19 mouse cellular contexts compared by ENCODE assay signal in genomic region chr6:31132396-31133190, GRCm38 (mm10).
DNase-seq lines count a peak whose midpoint lies in the region; ATAC-seq and TF ChIP-seq lines count a peak whose summit lies in the region.
"Had no signal": no experiment of that assay in that cellular context is flagged by ENCODE, and none has a peak within 500 bp of the region (broad histone marks: within the 10 kb centered on the region; RNA-seq: fewer than 3 reads in every experiment).

No protein-coding gene starts in this region.

- TF ChIP-seq POLR2A in embryonic fibroblast, embryonic 13.5 days (IDR thresholded peaks at IDR 0.05; ENCODE audit: low read depth, low read length), result no peak

- H3K4me1 ChIP-seq in embryonic fibroblast, embryonic 13.5 days (ENCODE audit: control insufficient read depth, insufficient read depth, low read length), result peaks cover 2% of the 10 kb centered on the region; the same call in 1 of the 2 replicates
- H3K4me1 ChIP-seq in hindbrain, embryonic 13.5 days (replicated peaks), result no peaks in the 10 kb centered on the region
- H3K4me1 ChIP-seq: hindbrain, embryonic 15.5 days; liver, embryonic 15.5 days; midbrain, embryonic 13.5 days; neural tube, embryonic 13.5 days had no signal

- 87% methylated on average over 8 of the region's 8 CpGs for WGBS in hindbrain, embryonic 13.5 days

- H3K27ac ChIP-seq in gastrocnemius, adult 2 months, result peak overlapping the region; percentile 67
- peak overlapping the region; percentile 67 for H3K27ac ChIP-seq in layer of hippocampus, adult 2 months
- peak overlapping the region; percentile 17; the same call in 1 of the 2 replicates for H3K27ac ChIP-seq in embryonic fibroblast, embryonic 13.5 days (ENCODE audit: insufficient read depth, low read length)
- H3K27ac ChIP-seq in hindbrain, embryonic 13.5 days, result no peak overlapping the region
- H3K27ac ChIP-seq: embryonic facial prominence, embryonic 12.5 days; hindbrain, embryonic 15.5 days; liver, embryonic 15.5 days; midbrain, embryonic 13.5 days; neural tube, embryonic 13.5 days had no signal

- peak; percentile 52 for ATAC-seq in CD4-positive, CD25-positive, alpha-beta regulatory T cell, adult 4 months
- no peak for ATAC-seq in hindbrain, embryonic 13.5 days (ENCODE audit: low FRiP score)
- ATAC-seq: intestine, postnatal 0 days; lung, postnatal 0 days; midbrain, embryonic 13.5 days had no signal

- H3K4me2 ChIP-seq in hindbrain, embryonic 13.5 days, result no peak overlapping the region
- H3K4me2 ChIP-seq: embryonic facial prominence, embryonic 12.5 days; hindbrain, embryonic 15.5 days; liver, embryonic 15.5 days; midbrain, embryonic 13.5 days; neural tube, embryonic 13.5 days had no signal

- no peaks in the 10 kb centered on the region for H3K36me3 ChIP-seq in hindbrain, embryonic 13.5 days
- H3K36me3 ChIP-seq: embryonic facial prominence, embryonic 12.5 days; hindbrain, embryonic 15.5 days; liver, embryonic 15.5 days; midbrain, embryonic 13.5 days; neural tube, embryonic 13.5 days had no signal

- no peaks in the 10 kb centered on the region for H3K27me3 ChIP-seq in hindbrain, embryonic 13.5 days
- H3K27me3 ChIP-seq: embryonic facial prominence, embryonic 12.5 days; hindbrain, embryonic 15.5 days; liver, embryonic 15.5 days; midbrain, embryonic 13.5 days; neural tube, embryonic 13.5 days had no signal

- TF ChIP-seq CTCF in gastrocnemius, adult 2 months (IDR thresholded peaks at IDR 0.05), result no peak
- TF ChIP-seq CTCF in layer of hippocampus, adult 2 months (conservative IDR thresholded peaks at IDR 0.05), result no peak
- TF ChIP-seq CTCF in embryonic fibroblast, embryonic 13.5 days (IDR thresholded peaks at IDR 0.05; ENCODE audit: borderline replicate concordance, insufficient read depth, low read length), result no peak

- peaks cover 5% of the 10 kb centered on the region for H3K9me3 ChIP-seq in hindbrain, embryonic 13.5 days
- H3K9me3 ChIP-seq: embryonic facial prominence, embryonic 12.5 days; hindbrain, embryonic 15.5 days; liver, embryonic 15.5 days; midbrain, embryonic 13.5 days had no signal

- intact Hi-C loops in gastrocnemius, adult 2 months (cut with DNase I), result no loop called here
- intact Hi-C loops in gastrocnemius, postnatal 36 days (cut with DNase I), result no loop called here

- H3K9ac ChIP-seq in hindbrain, embryonic 13.5 days, result no peak overlapping the region
- H3K9ac ChIP-seq: embryonic facial prominence, embryonic 12.5 days; hindbrain, embryonic 15.5 days; liver, embryonic 15.5 days; midbrain, embryonic 13.5 days; neural tube, embryonic 13.5 days had no signal

- no peak overlapping the region; the same call in 1 of the 2 replicates for H3K4me3 ChIP-seq in gastrocnemius, adult 2 months
- H3K4me3 ChIP-seq in layer of hippocampus, adult 2 months, result no peak overlapping the region
- no peak overlapping the region for H3K4me3 ChIP-seq in embryonic fibroblast, embryonic 13.5 days (ENCODE audit: insufficient read depth, low read length)
- no peak overlapping the region for H3K4me3 ChIP-seq in hindbrain, embryonic 13.5 days
- H3K4me3 ChIP-seq: embryonic facial prominence, embryonic 12.5 days; hindbrain, embryonic 15.5 days; liver, embryonic 15.5 days; midbrain, embryonic 13.5 days; neural tube, embryonic 13.5 days had no signal

- DNase-seq in gastrocnemius, adult 2 months, result no peak
- DNase-seq in gastrocnemius, postnatal 36 days, result no peak
- no peak for DNase-seq in layer of hippocampus, adult 2 months (ENCODE audit: low spot score in 2 of 2)
- no peak for DNase-seq in layer of hippocampus, adult 11-12 months (ENCODE audit: low spot score)
- DNase-seq in spleen, postnatal 10 days (ENCODE audit: low spot score in 2 of 2), result no peak
- DNase-seq: cerebellum, adult 9-10 months; heart, adult 11 months; heart, postnatal 36 days; right cerebral cortex, adult 18-20 months had no signal
